Comparison of ENCODE assay signal across 8 mouse cellular contexts in genomic region chr17:5795878-5796277, GRCm38 (mm10). TPM values are rescaled to one million over a fixed set of nuclear protein-coding genes. Genes with fewer than 3 reads are reported as not detected.
DNase-seq lines count a peak whose midpoint lies in the region; ATAC-seq and TF ChIP-seq lines count a peak whose summit lies in the region.

No protein-coding gene starts in this region.

- 2% methylated on average over 5 of the region's 5 CpGs for WGBS in forebrain, embryonic 14.5 days
- WGBS in hindbrain, embryonic 12.5 days, result under 1% methylated on average over 5 of the region's 5 CpGs
- 0% methylated on average over 5 of the region's 5 CpGs for WGBS in lung, postnatal 0 days

- DNase-seq in MEL-GATA-1-ER (ENCODE audit: extremely low read depth, low read depth), result peak; percentile 78
- peak; percentile 62 for DNase-seq in cerebellum, adult 11 months
- DNase-seq in forebrain, embryonic 14.5 days (ENCODE audit: low spot score), result peak; percentile 94
- DNase-seq in layer of hippocampus, adult 9-10 months (ENCODE audit: low spot score), result peak; percentile 88
- peak; percentile 95 for DNase-seq in lung, postnatal 0 days (ENCODE audit: low spot score)
- peak; percentile 70 for DNase-seq in retina, postnatal 7 days (ENCODE audit: low read depth, low spot score)
- DNase-seq in thymus, postnatal 4 days, result peak; percentile 75

- no peak overlapping the region for H3K27ac ChIP-seq in forebrain, embryonic 14.5 days (ENCODE audit: low read depth, low read length)
- no peak overlapping the region for H3K27ac ChIP-seq in hindbrain, embryonic 12.5 days
- H3K27ac ChIP-seq in lung, postnatal 0 days (ENCODE audit: low read length), result no peak overlapping the region

- no peaks in the 10 kb centered on the region for H3K36me3 ChIP-seq in forebrain, embryonic 14.5 days (ENCODE audit: control insufficient read depth, insufficient read depth, low read length)
- H3K36me3 ChIP-seq in hindbrain, embryonic 12.5 days, result no peaks in the 10 kb centered on the region
- no peaks in the 10 kb centered on the region for H3K36me3 ChIP-seq in lung, postnatal 0 days (ENCODE audit: insufficient read depth, low read length)

- TF ChIP-seq EP300 in lung, postnatal 0 days (IDR thresholded peaks at IDR 0.05), result no peak

- H3K4me1 ChIP-seq in forebrain, embryonic 14.5 days (ENCODE audit: control insufficient read depth, insufficient read depth, low read length), result 0 out of 2 replicates have a peak, but pooled peaks cover 5% of the 10 kb centered on the region
- H3K4me1 ChIP-seq in hindbrain, embryonic 12.5 days, result no peaks in the 10 kb centered on the region
- no peaks in the 10 kb centered on the region; the same call in 1 of the 2 replicates for H3K4me1 ChIP-seq in lung, postnatal 0 days (ENCODE audit: insufficient read depth, low read depth, low read length)

- ATAC-seq in forebrain, embryonic 14.5 days, result peak; percentile 73
- ATAC-seq in hindbrain, embryonic 12.5 days (ENCODE audit: low FRiP score), result peak; percentile 54; the same call in 1 of the 2 replicates
- peak; percentile 73 for ATAC-seq in lung, postnatal 0 days

- no peak overlapping the region for H3K9ac ChIP-seq in forebrain, embryonic 14.5 days (ENCODE audit: low read length)
- H3K9ac ChIP-seq in hindbrain, embryonic 12.5 days, result no peak overlapping the region
- H3K9ac ChIP-seq in lung, postnatal 0 days (replicated peaks; ENCODE audit: low read depth), result no peak overlapping the region

- TF ChIP-seq CTCF in lung, postnatal 0 days (IDR thresholded peaks at IDR 0.05), result peak; percentile 100

- no peaks in the 10 kb centered on the region for H3K9me3 ChIP-seq in forebrain, embryonic 14.5 days (replicated peaks; ENCODE audit: control insufficient read depth, low read length)
- H3K9me3 ChIP-seq in hindbrain, embryonic 12.5 days (replicated peaks), result no peaks in the 10 kb centered on the region
- no peaks in the 10 kb centered on the region for H3K9me3 ChIP-seq in lung, postnatal 0 days (ENCODE audit: low read length)

- H3K4me2 ChIP-seq in forebrain, embryonic 14.5 days (ENCODE audit: low read length), result no peak overlapping the region
- H3K4me2 ChIP-seq in hindbrain, embryonic 12.5 days (replicated peaks), result no peak overlapping the region
- no peak overlapping the region for H3K4me2 ChIP-seq in lung, postnatal 0 days (replicated peaks; ENCODE audit: low read depth, low read length)

- no peaks in the 10 kb centered on the region for H3K27me3 ChIP-seq in forebrain, embryonic 14.5 days (replicated peaks; ENCODE audit: control insufficient read depth, insufficient read depth, low read length)
- H3K27me3 ChIP-seq in hindbrain, embryonic 12.5 days, result no peaks in the 10 kb centered on the region
- H3K27me3 ChIP-seq in lung, postnatal 0 days (replicated peaks; ENCODE audit: insufficient read depth, low read length), result no peaks in the 10 kb centered on the region

- H3K4me3 ChIP-seq in forebrain, embryonic 14.5 days (ENCODE audit: low read depth, low read length), result no peak overlapping the region
- H3K4me3 ChIP-seq in hindbrain, embryonic 12.5 days, result no peak overlapping the region
- no peak overlapping the region for H3K4me3 ChIP-seq in lung, postnatal 0 days (ENCODE audit: low read depth, low read length)

RNA-seq across cellular contexts. Expression of gene Snx9, which starts 45.3 kb away (rescaled TPM):
- polyA plus RNA-seq in forebrain, embryonic 14.5 days (2014; fragmentation: Nextera tagmentation; extraction: Ambion mirVana), result 6.7 and 6.8 TPM in 2 replicates
- polyA plus RNA-seq in hindbrain, embryonic 12.5 days (2016; fragmentation: Nextera tagmentation; extraction: Ambion mirVana), result 20.8 and 22.0 TPM in 2 replicates
- 26.3 and 26.9 TPM in 2 replicates for polyA plus RNA-seq in lung, postnatal 0 days (2015; fragmentation: Nextera tagmentation; extraction: Ambion mirVana)
